Mouse (Mus musculus): Measurements from ENCODE around the gene Trmo. TPM values are rescaled to one million over a fixed set of nuclear protein-coding genes. Genes with fewer than 3 reads are reported as not detected.

The Trmo gene
- polyA plus RNA-seq, 1 experiment from 2014 or later = 14.1 TPM

DNA sequence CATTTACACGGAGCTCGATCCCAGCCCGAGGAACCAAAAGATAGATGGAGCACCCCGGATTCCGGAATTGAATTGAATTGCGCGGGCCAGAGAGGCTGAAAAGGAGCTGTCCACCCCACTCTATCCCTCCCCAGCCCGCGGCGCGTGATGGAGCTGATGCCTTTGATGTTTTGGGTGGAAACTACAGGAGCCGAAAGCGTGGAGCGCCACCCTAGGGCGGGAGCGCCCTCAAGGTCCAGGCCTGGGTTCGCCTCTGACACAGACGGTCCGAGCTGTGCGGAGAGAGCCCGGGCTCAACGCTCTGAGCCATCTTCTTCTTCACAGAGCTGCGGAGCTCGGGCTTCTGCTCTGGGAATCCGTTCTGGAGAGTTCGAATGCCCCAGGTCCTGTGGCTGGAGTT lies 49.7 kb downstream of the Trmo start:
- H3K4me3 ChIP-seq (ENCODE audit: low read depth, low read length) = no peak overlapping the region
- no peaks in the 10 kb centered on the region for H3K36me3 ChIP-seq (ENCODE audit: control insufficient read depth, insufficient read depth, low read length)
- DNase-seq (ENCODE audit: low spot score) (no peak), ATAC-seq (replicated peaks; ENCODE audit: low FRiP score) (no peak)
- H3K4me2 ChIP-seq = no peak overlapping the region
- H3K9ac ChIP-seq (ENCODE audit: low read depth, low read length) = no peak overlapping the region
- H3K9me3 ChIP-seq (ENCODE audit: control insufficient read depth, low read length) = no peaks in the 10 kb centered on the region
- no peak overlapping the region for H3K27ac ChIP-seq (ENCODE audit: low read depth, low read length)
- no peaks in the 10 kb centered on the region for H3K4me1 ChIP-seq (replicated peaks; ENCODE audit: control insufficient read depth, insufficient read depth, low read length)
- H3K27me3 ChIP-seq (replicated peaks; ENCODE audit: control insufficient read depth, insufficient read depth, low read length) = peaks cover 87% of the 10 kb centered on the region
- WGBS = 5% methylated on average over 26 of the region's 26 CpGs

DNA sequence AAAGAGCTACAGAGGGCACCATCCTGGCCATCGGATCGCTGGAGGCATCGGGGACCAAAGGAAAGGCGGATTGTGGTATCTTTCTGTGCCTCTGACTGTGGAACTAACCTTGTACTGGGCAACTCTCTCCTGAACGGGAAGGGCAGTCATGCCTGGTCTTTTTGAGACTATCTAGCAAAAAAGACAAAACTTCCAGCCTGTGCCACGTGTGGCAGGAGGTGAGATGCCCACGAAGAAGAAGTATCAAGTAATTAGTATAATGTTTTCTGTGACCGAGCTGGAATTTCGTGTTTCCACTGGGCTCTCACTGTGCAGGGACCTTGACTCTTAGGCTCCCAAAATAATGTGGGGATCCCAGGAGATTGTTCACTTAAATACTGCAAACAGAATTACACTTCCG lies 50.2 kb downstream of the Trmo start:
- no peak for DNase-seq (ENCODE audit: low spot score)
- Histone ChIP-seq H3K9me3 (ENCODE audit: control insufficient read depth, low read length) (no peaks in the 10 kb centered on the region), H3K27ac (ENCODE audit: low read depth, low read length) (no peak overlapping the region), H3K36me3 (ENCODE audit: control insufficient read depth, insufficient read depth, low read length) (no peaks in the 10 kb centered on the region), H3K9ac (ENCODE audit: low read depth, low read length) (no peak overlapping the region), H3K4me1 (replicated peaks; ENCODE audit: control insufficient read depth, insufficient read depth, low read length) (no peaks in the 10 kb centered on the region), H3K27me3 (replicated peaks; ENCODE audit: control insufficient read depth, insufficient read depth, low read length) (peaks cover 86% of the 10 kb centered on the region), H3K4me3 (ENCODE audit: low read depth, low read length) (no peak overlapping the region), H3K4me2 (no peak overlapping the region)
- no peak for ATAC-seq (replicated peaks; ENCODE audit: low FRiP score)
- WGBS = 30% methylated on average over 10 of the region's 10 CpGs

GRCm38 (mm10) chr4:46337990-46338389 lies 51.2 kb downstream of the Trmo start:
- DNase-seq (ENCODE audit: low spot score) (no peak), ATAC-seq (replicated peaks; ENCODE audit: low FRiP score) (no peak)
- WGBS = 5% methylated on average over 3 of the region's 3 CpGs

DNA sequence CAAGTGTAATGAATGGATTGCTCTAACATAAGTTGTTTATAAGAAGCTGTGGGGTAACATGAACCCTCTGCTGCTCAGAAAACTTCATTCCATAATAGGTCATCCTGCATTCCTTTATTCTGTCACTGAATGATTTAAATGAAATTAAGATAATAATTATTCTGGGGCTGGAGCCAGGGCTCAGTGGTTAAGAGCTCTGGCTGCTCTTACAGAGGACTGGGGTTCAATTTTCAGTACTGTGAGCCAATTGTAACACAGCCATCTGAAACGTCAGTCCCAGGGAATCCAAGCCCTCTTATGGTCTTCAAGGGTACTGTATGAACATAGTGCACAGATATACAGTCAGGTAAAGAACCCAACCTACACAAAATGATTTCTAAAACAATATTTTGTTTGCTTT lies 53.4 kb downstream of the Trmo start:
- Histone ChIP-seq H3K9me3 (ENCODE audit: control insufficient read depth, low read length) (no peaks in the 10 kb centered on the region), H3K9ac (ENCODE audit: low read depth, low read length) (no peak overlapping the region), H3K4me2 (no peak overlapping the region), H3K4me1 (replicated peaks; ENCODE audit: control insufficient read depth, insufficient read depth, low read length) (no peaks in the 10 kb centered on the region), H3K4me3 (ENCODE audit: low read depth, low read length) (no peak overlapping the region), H3K36me3 (ENCODE audit: control insufficient read depth, insufficient read depth, low read length) (no peaks in the 10 kb centered on the region), H3K27me3 (replicated peaks; ENCODE audit: control insufficient read depth, insufficient read depth, low read length) (peaks cover 62% of the 10 kb centered on the region), H3K27ac (ENCODE audit: low read depth, low read length) (no peak overlapping the region)
- ATAC-seq (replicated peaks; ENCODE audit: low FRiP score) = no peak
- 25% methylated on average over 1 of the region's 1 CpGs for WGBS
- DNase-seq (ENCODE audit: low spot score) = no peak

More at GRCm38 (mm10) chr4:46337990-46338389, 51.2 kb downstream of the Trmo start:
- H3K27me3 ChIP-seq (replicated peaks; ENCODE audit: control insufficient read depth, insufficient read depth, low read length) = peaks cover 80% of the 10 kb centered on the region
- H3K4me1 ChIP-seq (replicated peaks; ENCODE audit: control insufficient read depth, insufficient read depth, low read length) = no peaks in the 10 kb centered on the region
- no peaks in the 10 kb centered on the region for H3K36me3 ChIP-seq (ENCODE audit: control insufficient read depth, insufficient read depth, low read length)
- H3K4me2 ChIP-seq = no peak overlapping the region
- no peak overlapping the region for H3K27ac ChIP-seq (ENCODE audit: low read depth, low read length)
- H3K9me3 ChIP-seq (ENCODE audit: control insufficient read depth, low read length) = no peaks in the 10 kb centered on the region
- H3K4me3 ChIP-seq (ENCODE audit: low read depth, low read length) = no peak overlapping the region
- H3K9ac ChIP-seq (ENCODE audit: low read depth, low read length) = no peak overlapping the region

- Histone ChIP-seq H3K4me1 (replicated peaks; ENCODE audit: control insufficient read depth, insufficient read depth, low read length) (no peaks in the 10 kb centered on the region), H3K4me3 (ENCODE audit: low read depth, low read length) (no peak overlapping the region), H3K36me3 (ENCODE audit: control insufficient read depth, insufficient read depth, low read length) (no peaks in the 10 kb centered on the region), H3K27ac (ENCODE audit: low read depth, low read length) (no peak overlapping the region), H3K4me2 (no peak overlapping the region), H3K9me3 (ENCODE audit: control insufficient read depth, low read length) (no peaks in the 10 kb centered on the region), H3K27me3 (replicated peaks; ENCODE audit: control insufficient read depth, insufficient read depth, low read length) (peaks cover 7% of the 10 kb centered on the region), H3K9ac (ENCODE audit: low read depth, low read length) (no peak overlapping the region)
- ATAC-seq (replicated peaks; ENCODE audit: low FRiP score) (no peak), DNase-seq (ENCODE audit: low spot score) (no peak)
- 52% methylated on average over 3 of the region's 3 CpGs for WGBS
Observed at GRCm38 (mm10) chr4:46328906-46329305, 60.3 kb downstream of the Trmo start.

Other genes with a start within 250 kb of the Trmo start
- gene Xpa, start 193.1 kb downstream of the Trmo start, polyA plus RNA-seq (2014; fragmentation: Nextera tagmentation; extraction: Ambion mirVana) = 15.3 and 18.9 TPM in 2 replicates
- not detected in 2 replicates for gene Foxe1, start 45.8 kb downstream of the Trmo start, polyA plus RNA-seq (2014; fragmentation: Nextera tagmentation; extraction: Ambion mirVana)
- 206 and 233 TPM in 2 replicates for gene Hemgn, start 24.1 kb upstream of the Trmo start, polyA plus RNA-seq (2014; fragmentation: Nextera tagmentation; extraction: Ambion mirVana)
- 586 and 618 TPM in 2 replicates for gene Anp32b, start 61.5 kb upstream of the Trmo start, polyA plus RNA-seq (2014; fragmentation: Nextera tagmentation; extraction: Ambion mirVana)
- 108 and 109 TPM in 2 replicates for gene Nans, start 99.8 kb upstream of the Trmo start, polyA plus RNA-seq (2014; fragmentation: Nextera tagmentation; extraction: Ambion mirVana)
- gene Trim14, start 146.7 kb upstream of the Trmo start, polyA plus RNA-seq (2014; fragmentation: Nextera tagmentation; extraction: Ambion mirVana) = 13.9 and 15.6 TPM in 2 replicates
- 4.8 and 5.7 TPM in 2 replicates for gene Coro2a, start 212.8 kb upstream of the Trmo start, polyA plus RNA-seq (2014; fragmentation: Nextera tagmentation; extraction: Ambion mirVana)

All from liver, embryonic 11.5 days (tissue).